Mouse (Mus musculus) stomach, embryonic 15.5 days (tissue): ENCODE results near the gene Slc23a4. TPM values are rescaled to one million over a fixed set of nuclear protein-coding genes. Genes with fewer than 3 reads are reported as not detected.

Experiments used
- ATAC-seq: fragments of 200-750 bp; cut with Nextera tagmentation; 2 replicates; pipeline ENCODE4 v1.8.0; 2017; ENCODE audit warnings: low read depth, moderate number of reproducible peaks, moderate TSS enrichment; ENCODE audit not compliant: insufficient read depth, low FRiP score
- H3K27ac ChIP-seq: fragments of 300-500 bp; sonication (generic); 2 replicates; pipeline ENCODE4 v1.5.1; 2015; ENCODE audit warnings: mild to moderate bottlenecking, inconsistent platforms
- H3K27me3 ChIP-seq: fragments of 300-500 bp; sonication (generic); replicated peaks from 2 replicates; pipeline ENCODE4 v1.6.1; 2015; ENCODE audit warnings: inconsistent platforms
- H3K36me3 ChIP-seq: fragments of 300-500 bp; sonication (generic); 2 replicates; pipeline ENCODE4 v1.6.1; 2015; ENCODE audit warnings: inconsistent platforms
- H3K4me1 ChIP-seq: fragments of 300-500 bp; sonication (generic); 2 replicates; pipeline ENCODE4 v1.6.1; 2015; ENCODE audit warnings: inconsistent platforms
- H3K4me2 ChIP-seq: fragments of 300-500 bp; sonication (generic); 2 replicates; pipeline ENCODE4 v1.6.1; 2015; ENCODE audit warnings: mild to moderate bottlenecking, inconsistent platforms
- H3K4me3 ChIP-seq: fragments of 300-500 bp; sonication (generic); replicated peaks from 2 replicates; pipeline ENCODE4 v1.5.1; 2015; ENCODE audit warnings: inconsistent platforms
- H3K9ac ChIP-seq: fragments of 300-500 bp; sonication (generic); 2 replicates; pipeline ENCODE4 v1.6.1; 2015; ENCODE audit warnings: inconsistent platforms
- H3K9me3 ChIP-seq: fragments of 300-500 bp; sonication (generic); 2 replicates; pipeline ENCODE4 v1.6.1; 2016; ENCODE audit warnings: inconsistent platforms
- WGBS: fragments of 180-500 bp; shearing (Covaris S2); methylation state at CpG from one replicate; pipeline ENCODE4 v1.1.7; 2015; 5-methylcytosine and 5-hydroxymethylcytosine counted together
- polyA plus RNA-seq: library from polyadenylated mRNA; unstranded; fragments of >200 nt; fragmentation: Nextera tagmentation; extraction: Ambion mirVana; gene quantifications from 2 replicates; pipeline ENCODE4 v1.2.1, GENCODE M21; 2015

Gene Slc23a4
- polyA plus RNA-seq, 1 experiment from 2014 or later = 4.0 TPM

DNA sequence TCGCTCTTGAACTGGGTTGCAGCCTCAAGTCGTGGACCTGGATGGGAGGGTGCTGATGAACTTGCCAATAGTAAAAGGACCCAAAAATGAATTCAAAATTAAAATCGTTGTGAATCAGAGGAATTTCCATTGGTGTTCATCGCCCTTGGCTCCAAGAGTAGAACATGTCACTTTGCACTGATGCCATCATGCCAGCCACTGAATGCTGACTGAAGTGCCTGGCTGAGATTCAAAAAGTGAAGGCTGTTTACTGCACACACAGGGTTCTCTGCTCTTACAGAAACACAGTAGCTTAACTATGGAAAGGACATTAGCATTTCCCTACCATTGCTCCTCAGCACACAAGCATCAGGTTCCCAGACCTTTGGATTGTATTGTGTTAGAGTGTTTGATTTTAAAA, 8.3 kb upstream of the Slc23a4 start:
- no peak overlapping the region for H3K4me3 ChIP-seq
- peaks cover 9% of the 10 kb centered on the region; the same call in 1 of the 2 replicates for H3K4me1 ChIP-seq
- no peak overlapping the region for H3K9ac ChIP-seq
- no peak for ATAC-seq
- no peak overlapping the region for H3K27ac ChIP-seq
- no peaks in the 10 kb centered on the region for H3K27me3 ChIP-seq
- H3K9me3 ChIP-seq = no peaks in the 10 kb centered on the region
- H3K4me2 ChIP-seq = no peak overlapping the region
- 75% methylated on average over 4 of the region's 4 CpGs for WGBS
- H3K36me3 ChIP-seq = no peaks in the 10 kb centered on the region

DNA sequence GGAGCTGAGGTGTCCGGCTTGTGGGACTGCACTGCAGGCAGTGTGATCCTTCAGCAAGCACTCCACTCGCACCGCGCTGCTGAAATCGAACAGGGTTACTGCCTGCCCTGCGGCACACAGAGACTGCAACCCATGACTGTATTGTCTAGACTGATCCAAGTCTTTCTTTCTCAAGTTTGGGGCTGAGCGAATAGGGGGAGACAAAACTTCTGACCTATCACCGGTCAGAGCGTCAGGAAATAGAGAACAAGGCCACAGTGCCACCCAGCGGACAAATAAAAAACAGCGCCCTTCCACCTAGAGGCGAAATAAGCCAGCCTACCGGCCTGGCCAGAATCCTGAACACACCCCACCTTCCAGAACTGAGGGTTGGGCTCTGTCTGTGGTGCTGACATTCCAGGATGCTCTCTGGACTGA, 7.1 kb upstream of the Slc23a4 start:
- no peak overlapping the region for H3K9ac ChIP-seq

GRCm38 (mm10) chr6:34994692-34995091, 6.5 kb upstream of the Slc23a4 start:
- 54% methylated on average over 5 of the region's 5 CpGs for WGBS
- Histone ChIP-seq H3K27me3 (no peaks in the 10 kb centered on the region), H3K27ac (no peak overlapping the region), H3K9ac (no peak overlapping the region), H3K4me3 (peak overlapping the region; percentile 27), H3K9me3 (no peaks in the 10 kb centered on the region), H3K4me1 (peaks cover 9% of the 10 kb centered on the region; the same call in 1 of the 2 replicates), H3K36me3 (no peaks in the 10 kb centered on the region), H3K4me2 (peak overlapping the region; percentile 54)
- no peak for ATAC-seq

More for the DNA sequence above, 7.1 kb upstream of the Slc23a4 start:
- ATAC-seq = peak; percentile 76
- no peaks in the 10 kb centered on the region for H3K9me3 ChIP-seq
- H3K4me1 ChIP-seq = peaks cover 9% of the 10 kb centered on the region; the same call in 1 of the 2 replicates
- no peaks in the 10 kb centered on the region for H3K27me3 ChIP-seq
- H3K4me3 ChIP-seq = peak overlapping the region; percentile 27
- H3K4me2 ChIP-seq = peak overlapping the region; percentile 54
- no peak overlapping the region for H3K27ac ChIP-seq
- WGBS = 4% methylated on average over 13 of the region's 13 CpGs
- no peaks in the 10 kb centered on the region for H3K36me3 ChIP-seq

GRCm38 (mm10) chr6:34989263-34989662, 1.1 kb upstream of the Slc23a4 start:
- ATAC-seq = peak; percentile 38; the same call in 1 of the 2 replicates

DNA sequence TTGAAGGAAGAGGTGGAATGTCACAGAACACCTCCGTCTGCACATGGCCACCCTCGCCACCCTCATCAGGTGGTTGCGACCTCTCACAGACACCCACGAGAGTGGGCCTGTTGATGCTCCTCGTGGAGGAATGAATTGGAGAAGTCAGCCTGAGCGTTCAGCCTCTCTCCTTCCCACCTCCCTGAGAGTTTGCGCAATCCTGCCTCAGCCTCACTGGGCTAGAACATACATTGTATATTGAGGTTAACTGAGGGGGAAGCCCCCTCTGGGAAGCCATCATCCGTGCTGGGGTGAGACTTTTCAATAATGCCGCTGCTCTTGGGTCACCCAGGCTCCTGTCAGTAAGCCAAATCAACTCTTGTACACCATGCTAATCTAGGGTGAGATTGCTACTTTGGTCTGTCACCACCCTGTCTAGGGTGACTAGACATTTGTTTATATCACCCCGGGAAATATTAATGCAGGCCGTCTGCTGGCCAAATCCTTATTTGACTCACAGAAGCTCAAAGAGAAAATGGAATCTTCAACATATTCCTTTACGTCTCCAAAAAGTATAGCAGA, 1.0 kb downstream of the Slc23a4 start:
- no peak for ATAC-seq
- WGBS = 69% methylated on average over 12 of the region's 12 CpGs
- H3K27ac ChIP-seq = no peak overlapping the region

More at GRCm38 (mm10) chr6:34989263-34989662, 1.1 kb upstream of the Slc23a4 start:
- H3K9ac ChIP-seq = no peak overlapping the region
- H3K4me1 ChIP-seq = peaks cover 9% of the 10 kb centered on the region; the same call in 1 of the 2 replicates
- no peak overlapping the region for H3K4me3 ChIP-seq
- H3K36me3 ChIP-seq = no peaks in the 10 kb centered on the region
- H3K4me2 ChIP-seq = no peak overlapping the region
- H3K27me3 ChIP-seq = no peaks in the 10 kb centered on the region
- no peak overlapping the region for H3K27ac ChIP-seq
- H3K9me3 ChIP-seq = no peaks in the 10 kb centered on the region
- WGBS = 68% methylated on average over 6 of the region's 6 CpGs

GRCm38 (mm10) chr6:34980661-34981060, 7.5 kb downstream of the Slc23a4 start:
- Histone ChIP-seq H3K27me3 (no peaks in the 10 kb centered on the region), H3K4me1 (no peaks in the 10 kb centered on the region), H3K4me2 (no peak overlapping the region), H3K4me3 (no peak overlapping the region), H3K9ac (no peak overlapping the region), H3K9me3 (no peaks in the 10 kb centered on the region), H3K27ac (no peak overlapping the region), H3K36me3 (no peaks in the 10 kb centered on the region)
- no peak for ATAC-seq
- WGBS = 59% methylated on average over 9 of the region's 9 CpGs

More for the DNA sequence above, 1.0 kb downstream of the Slc23a4 start:
- Histone ChIP-seq H3K9me3 (no peaks in the 10 kb centered on the region), H3K36me3 (no peaks in the 10 kb centered on the region), H3K4me3 (no peak overlapping the region), H3K4me2 (no peak overlapping the region), H3K27me3 (no peaks in the 10 kb centered on the region), H3K4me1 (peaks cover 9% of the 10 kb centered on the region; the same call in 1 of the 2 replicates), H3K9ac (no peak overlapping the region)

DNA sequence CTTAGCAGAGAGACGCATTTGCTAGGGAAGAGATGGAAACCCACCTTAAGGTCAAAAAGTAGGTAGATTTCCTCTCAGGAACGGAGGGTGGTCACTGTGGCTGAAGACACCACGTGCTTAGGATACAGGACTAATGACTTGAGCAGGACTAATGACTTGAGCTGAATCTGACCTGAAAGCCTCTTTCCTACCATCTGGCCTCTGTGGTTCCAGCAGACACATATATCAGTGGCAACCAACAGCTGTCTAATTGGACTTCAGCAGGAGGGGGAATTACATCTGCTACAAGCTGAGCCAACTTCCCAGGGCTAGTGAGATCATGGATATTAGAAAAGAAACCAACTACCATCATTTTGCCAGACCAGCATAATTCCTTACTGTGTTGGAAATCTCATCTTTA, 8.9 kb downstream of the Slc23a4 start:
- no peak overlapping the region for H3K27ac ChIP-seq
- no peak overlapping the region for H3K4me3 ChIP-seq
- H3K4me2 ChIP-seq = no peak overlapping the region
- 70% methylated on average over 3 of the region's 3 CpGs for WGBS
- no peaks in the 10 kb centered on the region for H3K9me3 ChIP-seq
- ATAC-seq = no peak
- H3K27me3 ChIP-seq = no peaks in the 10 kb centered on the region
- H3K9ac ChIP-seq = no peak overlapping the region
- no peaks in the 10 kb centered on the region for H3K4me1 ChIP-seq
- no peaks in the 10 kb centered on the region for H3K36me3 ChIP-seq

GRCm38 (mm10) chr6:34971181-34971580, 17.0 kb downstream of the Slc23a4 start:
- no peaks in the 10 kb centered on the region for H3K36me3 ChIP-seq
- no peak overlapping the region for H3K4me3 ChIP-seq
- no peaks in the 10 kb centered on the region for H3K9me3 ChIP-seq
- no peak overlapping the region for H3K27ac ChIP-seq
- no peak overlapping the region for H3K4me2 ChIP-seq
- WGBS = 32% methylated on average over 3 of the region's 3 CpGs
- no peak for ATAC-seq
- no peak overlapping the region for H3K9ac ChIP-seq
- H3K27me3 ChIP-seq = no peaks in the 10 kb centered on the region
- no peaks in the 10 kb centered on the region for H3K4me1 ChIP-seq

DNA sequence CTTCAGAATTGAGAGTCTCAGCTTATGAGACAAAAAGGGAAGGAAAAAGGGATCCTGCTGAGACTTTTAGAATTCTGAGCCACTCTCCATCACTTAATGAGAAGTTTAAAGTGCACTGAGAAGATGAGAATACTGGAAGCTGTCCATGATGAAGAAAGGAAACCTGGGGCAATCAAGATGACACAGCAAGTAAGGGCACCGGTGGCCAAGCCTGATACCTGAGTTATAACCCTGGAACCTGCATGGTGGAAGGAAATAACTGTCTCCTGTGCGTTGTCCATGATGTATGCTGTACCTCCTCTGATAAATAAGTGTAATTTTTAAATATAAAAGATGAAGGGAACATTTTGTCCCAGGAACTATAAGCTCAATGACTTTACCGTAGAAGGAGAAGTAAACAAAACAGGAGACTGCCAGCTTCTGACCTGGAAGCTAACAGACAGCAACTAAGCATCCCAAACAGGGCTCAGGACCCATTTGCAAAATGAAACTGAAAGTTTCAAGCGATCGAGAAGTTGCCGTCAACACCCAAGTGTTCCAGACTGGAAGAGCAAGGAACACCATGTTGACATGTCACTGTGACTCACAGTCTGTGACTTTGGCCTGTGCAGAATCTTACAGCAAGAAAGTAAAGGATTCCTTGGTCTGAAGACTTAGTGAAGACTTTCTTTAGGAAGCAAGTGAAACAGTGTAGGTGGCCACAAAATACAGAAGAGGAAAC, 22.2 kb downstream of the Slc23a4 start:
- no peak for ATAC-seq
- no peaks in the 10 kb centered on the region for H3K27me3 ChIP-seq
- H3K9me3 ChIP-seq = no peaks in the 10 kb centered on the region
- H3K27ac ChIP-seq = no peak overlapping the region
- H3K4me1 ChIP-seq = no peaks in the 10 kb centered on the region
- no peak overlapping the region for H3K4me3 ChIP-seq
- no peak overlapping the region for H3K9ac ChIP-seq
- H3K36me3 ChIP-seq = no peaks in the 10 kb centered on the region
- no peak overlapping the region for H3K4me2 ChIP-seq
- WGBS = 79% methylated on average over 6 of the region's 6 CpGs

- Histone ChIP-seq H3K9me3 (no peaks in the 10 kb centered on the region), H3K4me2 (no peak overlapping the region), H3K27ac (no peak overlapping the region), H3K9ac (no peak overlapping the region), H3K4me3 (no peak overlapping the region), H3K36me3 (no peaks in the 10 kb centered on the region), H3K27me3 (no peaks in the 10 kb centered on the region), H3K4me1 (no peaks in the 10 kb centered on the region)
- ATAC-seq = no peak
- 73% methylated on average over 2 of the region's 2 CpGs for WGBS
Measured at GRCm38 (mm10) chr6:34964550-34964949, 23.7 kb downstream of the Slc23a4 start.

DNA sequence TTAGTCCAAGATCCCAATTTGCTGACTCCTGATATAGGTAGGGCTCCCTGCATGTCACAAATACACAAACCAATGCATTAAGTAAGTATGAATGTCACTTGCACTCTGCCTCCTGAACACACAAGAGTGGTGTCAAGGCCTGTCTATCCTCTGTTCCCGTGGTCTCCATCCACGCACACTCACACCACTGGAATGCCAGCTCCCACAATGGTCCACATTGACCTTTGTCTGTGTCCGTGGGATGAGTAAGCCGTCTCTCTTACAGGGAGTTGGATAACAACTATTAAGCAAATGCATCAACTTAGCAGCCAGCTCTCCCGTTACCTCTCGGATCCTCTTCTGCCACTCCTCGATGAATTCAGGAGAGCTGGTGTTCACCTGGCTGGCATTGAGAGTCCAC, 29.1 kb downstream of the Slc23a4 start:
- no peak overlapping the region for H3K4me3 ChIP-seq

DNA sequence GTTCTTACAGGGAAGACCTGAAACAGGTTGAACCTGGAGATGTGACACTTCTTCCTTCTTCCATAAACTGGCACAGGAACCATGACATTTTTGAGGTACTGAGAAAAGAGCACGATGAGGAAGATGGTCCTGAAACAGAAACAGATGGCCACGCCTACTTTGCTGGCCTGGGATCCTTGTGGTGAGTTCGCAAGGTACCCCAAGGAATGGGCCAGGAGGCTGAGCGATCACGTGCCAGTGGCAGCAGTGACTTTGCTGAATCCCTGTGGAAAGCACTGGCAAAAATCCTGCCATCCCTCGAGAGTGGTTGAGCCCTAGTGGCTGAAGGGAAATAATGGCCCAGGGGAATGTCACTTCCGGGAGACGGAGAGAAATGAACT, 32.4 kb downstream of the Slc23a4 start:
- Histone ChIP-seq H3K4me3 (no peak overlapping the region), H3K27me3 (no peaks in the 10 kb centered on the region), H3K9ac (no peak overlapping the region), H3K36me3 (no peaks in the 10 kb centered on the region), H3K4me1 (no peaks in the 10 kb centered on the region), H3K9me3 (no peaks in the 10 kb centered on the region), H3K27ac (no peak overlapping the region), H3K4me2 (peak overlapping the region; percentile 29)
- WGBS = 38% methylated on average over 8 of the region's 8 CpGs
- ATAC-seq = no peak

More for the DNA sequence above, 29.1 kb downstream of the Slc23a4 start:
- H3K9me3 ChIP-seq = no peaks in the 10 kb centered on the region
- no peak for ATAC-seq
- no peak overlapping the region for H3K4me2 ChIP-seq
- no peak overlapping the region for H3K27ac ChIP-seq
- no peaks in the 10 kb centered on the region for H3K36me3 ChIP-seq
- no peak overlapping the region for H3K9ac ChIP-seq
- no peaks in the 10 kb centered on the region for H3K4me1 ChIP-seq
- 85% methylated on average over 7 of the region's 7 CpGs for WGBS
- no peaks in the 10 kb centered on the region for H3K27me3 ChIP-seq
